Mouse (Mus musculus) gastrocnemius, adult 8-10 months (tissue): ENCODE measurements around the gene Card19. TPM values are rescaled to one million over a fixed set of nuclear protein-coding genes. Genes with fewer than 3 reads are reported as not detected.

Experiments used
- DNase-seq, 2 experiments: peaks; one replicate each; pipeline ENCODE4 v3.0.0; 2022; ENCODE audit warnings: low spot score in 2 of 2
- total RNA-seq, 4 experiments: library from RNA; stranded (reverse); gene quantifications; 2 replicates each; pipeline ENCODE4 v1.2.4; 2022

Card19 gene
- total RNA-seq, 4 experiments from 2014 or later = 121 to 134 (median 131) TPM

DNA sequence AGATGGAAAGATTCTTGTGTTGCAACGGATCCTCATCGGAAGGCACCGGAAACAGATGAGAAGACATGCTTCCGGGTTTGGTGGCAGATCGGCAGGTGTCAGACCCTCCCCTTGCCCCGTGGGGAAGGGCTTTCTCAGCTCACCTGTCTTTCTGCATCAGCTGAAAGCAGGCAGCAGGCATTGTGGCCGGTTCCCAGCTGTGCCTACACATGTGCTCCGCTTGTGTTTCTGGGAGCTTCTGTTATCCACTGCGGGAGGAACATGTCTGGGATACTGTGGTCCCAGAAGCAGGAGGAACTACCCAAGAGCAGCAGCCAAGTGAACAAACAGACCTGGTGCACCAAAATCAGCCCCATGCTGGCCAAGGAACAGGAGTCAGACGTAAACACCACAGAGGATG, 40.3 kb downstream of the Card19 start:
- no peak for DNase-seq

DNA sequence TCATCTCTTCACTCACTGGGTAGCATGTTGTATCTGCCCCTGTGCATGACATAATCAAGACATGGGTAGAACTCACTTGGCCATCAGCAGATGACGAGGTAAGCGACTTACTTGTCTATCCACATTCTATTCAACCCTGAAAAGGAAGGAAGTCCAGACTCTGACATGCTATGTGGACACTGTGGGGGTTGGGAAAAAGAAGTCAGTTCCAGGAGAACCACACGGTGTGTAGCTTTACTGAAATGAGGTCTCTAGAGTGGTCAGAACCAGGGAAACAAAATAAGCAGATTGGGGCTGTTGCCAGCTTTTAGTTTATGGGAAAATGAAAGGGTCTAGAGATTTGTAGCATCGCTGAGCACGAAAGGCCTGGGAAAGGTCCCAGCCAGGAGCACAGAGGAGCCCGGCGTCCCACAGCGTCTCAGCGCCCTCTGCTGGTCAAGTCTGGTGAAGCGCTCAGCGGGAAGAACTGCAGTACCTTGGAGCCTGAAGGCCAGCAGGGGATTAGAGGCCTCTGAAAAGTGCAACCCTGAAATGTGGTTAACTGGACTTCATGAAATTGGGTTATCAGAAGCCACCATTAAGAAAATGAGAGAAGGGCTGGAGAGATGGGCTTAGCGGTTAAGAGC, 42.8 kb downstream of the Card19 start:
- peak; percentile 78 for DNase-seq

- DNase-seq = no peak
Measured at GRCm38 (mm10) chr13:49172335-49172734, 43.5 kb downstream of the Card19 start.

DNA sequence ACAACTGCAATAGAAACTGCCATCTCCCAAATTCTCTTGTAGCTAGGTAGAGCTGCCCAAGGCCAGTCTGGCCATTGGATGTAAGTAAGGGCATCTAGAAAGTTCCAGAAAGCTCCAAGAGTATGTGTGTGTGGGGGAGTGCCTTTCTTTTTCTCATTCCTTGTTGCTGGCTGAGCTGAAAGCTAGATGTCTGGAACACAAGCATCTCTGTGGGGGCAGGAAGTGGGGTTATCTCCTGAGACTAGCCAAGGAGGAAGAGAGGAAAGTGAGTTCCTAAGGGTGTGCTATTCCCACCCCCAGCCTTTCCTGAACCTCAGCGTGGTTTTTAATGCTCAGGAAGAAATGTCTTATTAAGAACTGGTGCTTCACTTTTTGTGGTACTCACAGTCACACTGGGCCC, 44.1 kb downstream of the Card19 start:
- no peak for DNase-seq

- DNase-seq = no peak
Measured at GRCm38 (mm10) chr13:49170623-49171022, 45.2 kb downstream of the Card19 start.

DNA sequence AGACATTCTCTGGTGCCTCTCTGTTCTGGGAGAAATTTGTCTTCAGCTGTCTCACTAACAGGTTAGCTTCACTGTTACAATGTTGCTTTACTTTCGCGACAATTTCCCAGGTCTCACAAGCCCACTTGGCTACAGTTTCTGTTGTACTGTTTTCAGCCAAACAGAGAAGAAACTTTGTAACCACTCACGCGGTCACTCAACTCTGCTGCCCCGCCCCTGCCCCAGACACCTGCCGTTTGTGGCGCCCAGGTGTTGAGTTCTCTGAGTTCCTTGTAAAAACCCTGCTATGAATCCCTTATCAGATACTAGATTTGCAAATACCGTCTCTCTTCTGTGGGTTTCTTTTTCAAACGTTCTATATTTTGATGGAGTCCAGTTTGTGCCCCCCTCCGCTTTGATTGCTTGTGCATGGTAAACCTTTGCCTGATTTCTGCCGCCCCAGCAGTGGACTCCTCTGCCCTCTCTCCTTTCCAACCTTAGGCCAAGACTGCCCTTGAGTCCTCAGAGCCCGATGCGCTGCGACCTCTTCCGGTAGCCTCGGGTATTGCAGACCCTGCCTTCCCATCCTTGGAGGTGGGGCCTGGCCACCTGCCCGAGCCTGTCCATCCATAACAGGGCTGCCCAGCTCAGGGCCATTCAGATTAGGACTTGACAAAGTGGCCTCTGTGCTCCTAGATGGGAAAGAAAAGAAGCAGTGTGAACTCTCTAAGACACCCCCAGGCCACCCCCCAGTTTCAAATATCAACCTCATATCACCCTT, 46.2 kb downstream of the Card19 start:
- peak; percentile 89 to 92 for DNase-seq

DNA sequence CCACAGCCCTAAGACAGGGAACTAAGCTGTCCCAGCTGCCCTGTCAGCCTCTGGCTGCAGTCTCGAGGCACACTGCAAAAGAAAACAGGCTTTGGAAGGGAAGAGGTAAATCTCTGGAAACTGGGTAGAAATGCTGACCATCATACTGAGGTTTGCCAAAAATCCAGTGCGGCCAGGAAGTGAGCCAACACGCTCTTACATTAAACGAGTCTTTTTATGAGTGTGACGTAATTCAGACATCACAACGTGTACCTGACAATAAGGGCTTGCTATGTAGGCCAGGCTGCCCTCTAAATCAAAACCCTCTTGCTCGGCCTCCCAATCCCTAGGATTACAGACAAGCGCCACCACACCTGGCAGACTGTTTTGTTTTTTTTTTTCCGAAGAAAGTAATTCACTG, 48.8 kb downstream of the Card19 start:
- DNase-seq = no peak

DNA sequence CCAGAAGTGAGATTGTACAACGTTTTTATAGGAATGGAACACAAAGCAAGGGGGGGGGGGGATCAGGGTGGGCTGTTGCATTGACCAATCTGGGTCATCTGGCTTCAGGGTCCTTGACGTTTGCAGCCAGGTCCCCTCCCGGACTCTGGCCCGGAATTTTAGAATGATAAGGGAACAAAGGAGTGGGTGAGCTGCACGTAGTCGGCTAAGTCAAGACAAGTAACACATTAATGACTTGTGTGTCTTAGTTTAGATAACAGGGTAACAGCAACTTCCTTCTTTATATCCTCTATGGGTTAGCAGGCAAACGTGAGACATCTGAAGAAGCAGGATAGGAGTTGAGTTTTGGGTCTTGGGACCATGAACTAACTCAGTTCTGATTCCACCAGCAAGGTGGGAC, 52.2 kb downstream of the Card19 start:
- DNase-seq = no peak

DNA sequence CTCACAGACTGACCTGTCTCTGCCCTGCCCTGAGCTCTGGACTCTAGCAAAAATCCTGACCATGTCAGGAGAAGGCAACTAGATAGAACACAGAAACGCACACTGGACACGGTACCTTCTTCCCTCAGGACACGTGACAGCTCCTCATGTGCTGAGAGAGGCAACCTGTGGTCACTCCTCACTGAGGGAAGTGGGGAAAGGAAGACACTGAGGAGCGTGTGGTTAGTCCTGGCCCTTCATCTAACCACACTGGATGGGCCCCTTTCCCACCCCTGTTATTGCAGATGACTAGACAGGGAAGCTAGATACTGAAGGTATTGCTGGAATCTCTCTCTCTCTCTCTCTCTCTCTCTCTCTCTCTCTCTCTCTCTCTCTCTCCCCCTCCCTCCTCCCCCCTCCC, 53.1 kb downstream of the Card19 start:
- no peak for DNase-seq

- no peak for DNase-seq
Measured at GRCm38 (mm10) chr13:49161236-49161635, 54.6 kb downstream of the Card19 start.

GRCm38 (mm10) chr13:49158040-49158713, 57.7 kb downstream of the Card19 start:
- no peak for DNase-seq

- DNase-seq = no peak
Measured at GRCm38 (mm10) chr13:49156645-49157044, 59.2 kb downstream of the Card19 start.

GRCm38 (mm10) chr13:49154621-49155020, 61.2 kb downstream of the Card19 start:
- DNase-seq = no peak

DNA sequence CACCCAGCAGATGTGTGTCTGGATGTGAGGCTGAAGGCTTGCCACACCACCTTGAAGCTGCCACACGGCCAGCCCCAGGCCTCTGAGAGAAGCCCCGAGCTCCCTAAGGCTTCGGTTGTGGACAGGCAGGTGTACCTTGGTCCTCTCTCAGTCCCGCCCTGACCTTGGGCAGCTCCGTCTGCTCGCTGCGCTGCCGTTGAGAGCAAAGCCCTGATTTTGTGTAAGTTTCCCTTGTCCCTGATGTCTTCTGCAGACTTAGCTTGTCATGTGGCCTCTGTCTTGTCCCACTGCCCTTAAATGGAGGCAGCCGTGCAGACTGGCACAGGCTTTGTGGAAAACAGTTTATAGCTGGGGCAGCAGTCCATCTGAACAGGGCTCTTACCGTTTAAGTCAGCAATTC, 61.8 kb downstream of the Card19 start:
- no peak for DNase-seq

Other genes with a start within 250 kb of the Card19 start
- 100 to 1,000 TPM; 110 to 144 (median 118) TPM for gene Fam120a, start 248.0 kb downstream of the Card19 start, total RNA-seq
- 10 to 100 TPM; 81.6 to 86.2 (median 81.9) TPM for gene Wnk2, start 68.0 kb downstream of the Card19 start, total RNA-seq
- gene Ninj1, start 28.6 kb downstream of the Card19 start, total RNA-seq = 10 to 100 TPM; 15.4 to 22.5 (median 19.0) TPM
- gene Susd3, start 32.7 kb upstream of the Card19 start, total RNA-seq = under 1 TPM in 1 of 4 experiments, not detected in 3; 0.94 TPM
- gene Fgd3, start 104.3 kb upstream of the Card19 start, total RNA-seq = 1 to 10 TPM in 2 of 4 experiments, under 1 TPM in 2; 0.34 to 1.5 (median 0.98) TPM
- gene Bicd2, start 125.5 kb upstream of the Card19 start, total RNA-seq = 10 to 100 TPM; 21.6 to 26.7 (median 24.6) TPM
- gene Ippk, start 205.2 kb upstream of the Card19 start, total RNA-seq = 1 to 10 TPM; 6.1 to 7.6 (median 7.0) TPM